Mouse (Mus musculus) cerebellum, adult 2 months (tissue): ENCODE data around the gene Fscn2. TPM values are rescaled to one million over a fixed set of nuclear protein-coding genes. Genes with fewer than 3 reads are reported as not detected.
"Not testable (repeated sequence)": the region's sequence is repeated elsewhere in the genome, so short reads cannot be mapped to it uniquely, and the experiment has no call there.

Experiments used
- DNase-seq, 2 experiments: peaks; one replicate each; pipeline ENCODE4 v3.0.0; 2021
- H3K27ac ChIP-seq: fragments of 200-500 bp; 2 replicates; pipeline ENCODE4 v1.5.1; 2012; ENCODE audit warnings: low read length, control low read depth, inconsistent platforms; ENCODE audit not compliant: insufficient read depth
- H3K27me3 ChIP-seq: fragments of 200-500 bp; 2 replicates; pipeline ENCODE4 v1.6.1; 2012; ENCODE audit warnings: inconsistent platforms, mild to moderate bottlenecking, low read length, moderate library complexity; ENCODE audit not compliant: control insufficient read depth, insufficient read depth
- H3K4me1 ChIP-seq: fragments of 200-500 bp; 2 replicates; pipeline ENCODE4 v1.6.1; 2011; ENCODE audit warnings: low read length; ENCODE audit not compliant: control insufficient read depth, insufficient read depth
- H3K4me3 ChIP-seq: fragments of 200-500 bp; replicated peaks from 2 replicates; pipeline ENCODE3; 2011; ENCODE audit warnings: mild to moderate bottlenecking, low read depth, low read length, control low read depth; ENCODE audit not compliant: insufficient read depth
- CTCF ChIP-seq: fragments of 200-500 bp; IDR thresholded peaks from 2 replicates; pipeline ENCODE4 v1.5.1; 2011; ENCODE audit warnings: low read depth, mild to moderate bottlenecking, control low read depth, low read length, moderate library complexity, borderline replicate concordance; ENCODE audit not compliant: insufficient read depth
- POLR2A ChIP-seq: fragments of 200-500 bp; IDR thresholded peaks from 2 replicates; pipeline ENCODE4 v1.6.1; 2011; ENCODE audit warnings: low read length, control low read depth, borderline replicate concordance; ENCODE audit not compliant: insufficient read depth
- WGBS: fragments of 180-500 bp; shearing (Covaris S2); methylation state at CpG from one replicate; pipeline ENCODE4 v1.1.7; 2018; 5-methylcytosine and 5-hydroxymethylcytosine counted together
- polyA plus RNA-seq: library from polyadenylated mRNA; depleted of rRNA; stranded (reverse); fragments of >200 nt; gene quantifications from 2 replicates; pipeline ENCODE4 v1.2.3, GENCODE M21; 2012

Fscn2 gene
- polyA plus RNA-seq, 1 experiment: not detected

- peak overlapping the region; percentile 95 for H3K27ac ChIP-seq
- 2% methylated on average over 52 of the region's 53 CpGs for WGBS
- peak overlapping the region; percentile 93 for H3K4me3 ChIP-seq
- peak in 1 of 2 experiments; percentile 58 for DNase-seq
- TF ChIP-seq CTCF (no peak), POLR2A (no peak)
- no peaks in the 10 kb centered on the region for H3K27me3 ChIP-seq
- peaks cover 16% of the 10 kb centered on the region for H3K4me1 ChIP-seq
Observed at GRCm38 (mm10) chr11:120348684-120349370, 12.5 kb upstream of the Fscn2 start.

GRCm38 (mm10) chr11:120349371-120349985, 11.9 kb upstream of the Fscn2 start:
- peak in 1 of 2 experiments; percentile 59 for DNase-seq
- peak overlapping the region; percentile 95 for H3K27ac ChIP-seq
- H3K4me3 ChIP-seq: peak overlapping the region; percentile 93
- TF ChIP-seq CTCF (no peak), POLR2A (no peak)
- no peaks in the 10 kb centered on the region for H3K27me3 ChIP-seq
- WGBS: 1% methylated on average over 16 of the region's 16 CpGs
- peaks cover 16% of the 10 kb centered on the region for H3K4me1 ChIP-seq

- under 1% methylated on average over 67 of the region's 68 CpGs for WGBS
- Histone ChIP-seq H3K27ac (peak overlapping the region; percentile 95), H3K4me3 (peak overlapping the region; percentile 93), H3K27me3 (no peaks in the 10 kb centered on the region), H3K4me1 (peaks cover 16% of the 10 kb centered on the region)
- TF ChIP-seq POLR2A: no peak
- TF ChIP-seq CTCF: no peak
- DNase-seq: peak; percentile 75 to 79
Observed at GRCm38 (mm10) chr11:120349986-120350702, 11.2 kb upstream of the Fscn2 start.

GRCm38 (mm10) chr11:120350711-120351110, 10.6 kb upstream of the Fscn2 start:
- Histone ChIP-seq H3K27me3 (no peaks in the 10 kb centered on the region), H3K4me1 (peaks cover 13% of the 10 kb centered on the region), H3K4me3 (no peak overlapping the region), H3K27ac (no peak overlapping the region)
- WGBS: 36% methylated on average over 11 of the region's 11 CpGs
- TF ChIP-seq POLR2A (no peak), CTCF (no peak)
- DNase-seq: peak in 1 of 2 experiments; percentile 29

- WGBS: 88% methylated on average over 10 of the region's 10 CpGs
- TF ChIP-seq POLR2A (no peak), CTCF (no peak)
- no peak overlapping the region for H3K4me3 ChIP-seq
- peak in 1 of 2 experiments; percentile 19 for DNase-seq
- no peaks in the 10 kb centered on the region for H3K27me3 ChIP-seq
- H3K27ac ChIP-seq: no peak overlapping the region
- H3K4me1 ChIP-seq: peaks cover 13% of the 10 kb centered on the region
Observed at GRCm38 (mm10) chr11:120351250-120352092, 9.9 kb upstream of the Fscn2 start.

GRCm38 (mm10) chr11:120352093-120352350, 9.3 kb upstream of the Fscn2 start:
- 91% methylated on average over 5 of the region's 5 CpGs for WGBS
- peaks cover 13% of the 10 kb centered on the region for H3K4me1 ChIP-seq
- not testable (repeated sequence) for H3K27me3 ChIP-seq, H3K27ac ChIP-seq, DNase-seq, H3K4me3 ChIP-seq

- Histone ChIP-seq H3K4me1 (peaks cover 13% of the 10 kb centered on the region), H3K4me3 (no peak overlapping the region), H3K27ac (no peak overlapping the region), H3K27me3 (no peaks in the 10 kb centered on the region)
- WGBS: 69% methylated on average over 13 of the region's 13 CpGs
- DNase-seq: peak in 1 of 2 experiments; percentile 15
- TF ChIP-seq CTCF (no peak), POLR2A (no peak)
Observed at GRCm38 (mm10) chr11:120352571-120353290, 8.6 kb upstream of the Fscn2 start.
